8 mouse cellular contexts compared by ENCODE assay signal in genomic region chr4:150220584-150220983, GRCm38 (mm10). TPM values are rescaled to one million over a fixed set of nuclear protein-coding genes. Genes with fewer than 3 reads are reported as not detected.
DNase-seq lines count a peak whose midpoint lies in the region; ATAC-seq and TF ChIP-seq lines count a peak whose summit lies in the region.

No protein-coding gene starts in this region.

- peak; percentile 46 for DNase-seq in gastrocnemius, adult 18-20 months (ENCODE audit: low spot score)
- DNase-seq in gastrocnemius, postnatal 4 days (ENCODE audit: low spot score in 2 of 2), result no peak
- peak; percentile 46 to 51 (median 49) for DNase-seq in liver, embryonic 14.5 days (ENCODE audit: low read depth in 3 of 3, low spot score in 3 of 3)
- peak; percentile 93 for DNase-seq in yolk sac, embryonic 10.5 days (ENCODE audit: low spot score)
- DNase-seq in thymus, postnatal 0 days (ENCODE audit: low spot score), result no peak
- no peak for DNase-seq in ovary, postnatal 10 days (ENCODE audit: low spot score)

- H3K9ac ChIP-seq in intestine, embryonic 16.5 days (ENCODE audit: low read depth, low read length), result peak overlapping the region; percentile 48
- H3K9ac ChIP-seq in liver, embryonic 14.5 days (replicated peaks), result 0 out of 2 replicates have a peak overlapping the region, but pooled peaks have one; percentile 27

- TF ChIP-seq EP300 in liver, embryonic 14.5 days (IDR thresholded peaks at IDR 0.05; ENCODE audit: low read depth), result no peak

- no peaks in the 10 kb centered on the region for H3K36me3 ChIP-seq in intestine, embryonic 16.5 days (ENCODE audit: control insufficient read depth, insufficient read depth, low read length)
- no peaks in the 10 kb centered on the region for H3K36me3 ChIP-seq in liver, embryonic 14.5 days (replicated peaks; ENCODE audit: control insufficient read depth, insufficient read depth, low read depth)

- peak; percentile 87 for ATAC-seq in intestine, embryonic 16.5 days
- ATAC-seq in liver, embryonic 14.5 days (ENCODE audit: insufficient read depth), result peak; percentile 77

- WGBS in intestine, embryonic 16.5 days, result 14% methylated on average over 11 of the region's 11 CpGs
- 21% methylated on average over 11 of the region's 11 CpGs for WGBS in liver, embryonic 14.5 days (ENCODE audit: insufficient replicate concordance)

- TF ChIP-seq CTCF in liver, embryonic 14.5 days (IDR thresholded peaks at IDR 0.05; ENCODE audit: low read depth), result no peak

- peak overlapping the region; percentile 40 for H3K4me3 ChIP-seq in brown adipose tissue, adult 24 weeks (ENCODE audit: insufficient read depth, low read depth, low read length)
- H3K4me3 ChIP-seq in intestine, embryonic 16.5 days (ENCODE audit: low read length), result peak overlapping the region; percentile 34
- peak overlapping the region; percentile 18 to 21; a peak in 3 of 4 replicates for H3K4me3 ChIP-seq in liver, embryonic 14.5 days (ENCODE audit: insufficient read depth in 1 of 2, low read depth in 2 of 2, low read length in 2 of 2)

- peak overlapping the region; percentile 61 for H3K4me2 ChIP-seq in intestine, embryonic 16.5 days (ENCODE audit: low read depth, low read length)
- peak overlapping the region; percentile 58 for H3K4me2 ChIP-seq in liver, embryonic 14.5 days (ENCODE audit: low read depth)

- no peaks in the 10 kb centered on the region for H3K4me1 ChIP-seq in brown adipose tissue, adult 24 weeks (ENCODE audit: control insufficient read depth, insufficient read depth, insufficient read length, low read length)
- H3K4me1 ChIP-seq in intestine, embryonic 16.5 days (ENCODE audit: control insufficient read depth, insufficient read depth, low read length), result peaks cover 7% of the 10 kb centered on the region; the same call in 1 of the 2 replicates
- H3K4me1 ChIP-seq in liver, embryonic 14.5 days (replicated peaks; ENCODE audit: control insufficient read depth in 2 of 2, insufficient read depth in 2 of 2, low read length in 1 of 2), result peaks cover 0 to 14% of the 10 kb centered on the region in 2 experiments; a peak in 3 of 4 replicates

- peak overlapping the region; percentile 79 for H3K27ac ChIP-seq in brown adipose tissue, adult 24 weeks (replicated peaks; ENCODE audit: low read depth, low read length)
- peak overlapping the region; percentile 84 for H3K27ac ChIP-seq in intestine, embryonic 16.5 days (ENCODE audit: low read length)
- H3K27ac ChIP-seq in liver, embryonic 14.5 days, result no peak overlapping the region

- H3K9me3 ChIP-seq in intestine, embryonic 16.5 days (ENCODE audit: control insufficient read depth, low read length), result no peaks in the 10 kb centered on the region
- H3K9me3 ChIP-seq in liver, embryonic 14.5 days (ENCODE audit: control insufficient read depth, low read length), result no peaks in the 10 kb centered on the region

- H3K27me3 ChIP-seq in intestine, embryonic 16.5 days (replicated peaks; ENCODE audit: control insufficient read depth, insufficient read depth, low read length), result no peaks in the 10 kb centered on the region
- no peaks in the 10 kb centered on the region for H3K27me3 ChIP-seq in liver, embryonic 14.5 days (ENCODE audit: control insufficient read depth, insufficient read depth, low read length)

RNA-seq across cellular contexts. Expression of gene Eno1, which starts 15.9 kb away (rescaled TPM):
- total RNA-seq in gastrocnemius, adult 18-20 months (2021), result 10 to 100 TPM; 59.3 to 62.6 TPM
- total RNA-seq in gastrocnemius, postnatal 4 days (2021), result 100 to 1,000 TPM; 479 to 529 TPM
- polyA plus RNA-seq in brown adipose tissue, adult 24 weeks (2012; ENCODE audit: insufficient read depth, insufficient read length, missing spikeins), result 2,211 and 3,699 TPM in 2 replicates
- 1,882 and 2,067 TPM in 2 replicates for polyA plus RNA-seq in intestine, embryonic 16.5 days (2015; fragmentation: Nextera tagmentation; extraction: Ambion mirVana)
- 167 and 215 TPM in 2 replicates for polyA plus RNA-seq in liver, embryonic 14.5 days (2012; rRNA removed)
- 451 and 488 TPM in 2 replicates for polyA plus RNA-seq in liver, embryonic 14.5 days (2014; fragmentation: Nextera tagmentation; extraction: Ambion mirVana)
- 700 and 780 TPM in 2 replicates for polyA plus RNA-seq in thymus, postnatal 0 days (2015; fragmentation: Nextera tagmentation; extraction: Ambion mirVana)

RNA-seq across cellular contexts. Expression of gene Car6, which starts 19.5 kb away (rescaled TPM):
- not detected for total RNA-seq in gastrocnemius, adult 18-20 months (2021)
- total RNA-seq in gastrocnemius, postnatal 4 days (2021), result under 1 TPM in 1 of 2 experiments, not detected in 1; 0.27 TPM
- not detected in 2 replicates for polyA plus RNA-seq in brown adipose tissue, adult 24 weeks (2012; ENCODE audit: insufficient read depth, insufficient read length, missing spikeins)
- not detected in 2 replicates for polyA plus RNA-seq in intestine, embryonic 16.5 days (2015; fragmentation: Nextera tagmentation; extraction: Ambion mirVana)
- 0.02 and 0.17 TPM in 2 replicates for polyA plus RNA-seq in liver, embryonic 14.5 days (2012; rRNA removed)
- polyA plus RNA-seq in liver, embryonic 14.5 days (2014; fragmentation: Nextera tagmentation; extraction: Ambion mirVana), result 0.09 TPM in 1 of 2 replicates, not detected in the other
- polyA plus RNA-seq in thymus, postnatal 0 days (2015; fragmentation: Nextera tagmentation; extraction: Ambion mirVana), result 0.30 and 0.93 TPM in 2 replicates

Comparison
In these comparisons a context has a peak if more than half of its experiments do, and no peak if none do; other contexts are left out.
1. DNase-seq: peak in gastrocnemius, adult 18-20 months (single experiment), liver, embryonic 14.5 days (3 of 3) and yolk sac, embryonic 10.5 days (single experiment); none in gastrocnemius, postnatal 4 days (0 of 2), thymus, postnatal 0 days (single experiment) and ovary, postnatal 10 days (single experiment).
2. Peak in every context shown above with its lines, with median percentiles within 50 percentile points of each other: H3K4me3 ChIP-seq.